Mouse (Mus musculus): ENCODE data around the gene Palm. TPM values are rescaled to one million over a fixed set of nuclear protein-coding genes. Genes with fewer than 3 reads are reported as not detected.
A peak's percentile ranks its signal among the peaks of the same experiment; 100 is the strongest.

Gene Palm
- polyA plus RNA-seq (2015; fragmentation: Nextera tagmentation; extraction: Ambion mirVana), result 56.8 and 58.0 TPM in 2 replicates

DNA sequence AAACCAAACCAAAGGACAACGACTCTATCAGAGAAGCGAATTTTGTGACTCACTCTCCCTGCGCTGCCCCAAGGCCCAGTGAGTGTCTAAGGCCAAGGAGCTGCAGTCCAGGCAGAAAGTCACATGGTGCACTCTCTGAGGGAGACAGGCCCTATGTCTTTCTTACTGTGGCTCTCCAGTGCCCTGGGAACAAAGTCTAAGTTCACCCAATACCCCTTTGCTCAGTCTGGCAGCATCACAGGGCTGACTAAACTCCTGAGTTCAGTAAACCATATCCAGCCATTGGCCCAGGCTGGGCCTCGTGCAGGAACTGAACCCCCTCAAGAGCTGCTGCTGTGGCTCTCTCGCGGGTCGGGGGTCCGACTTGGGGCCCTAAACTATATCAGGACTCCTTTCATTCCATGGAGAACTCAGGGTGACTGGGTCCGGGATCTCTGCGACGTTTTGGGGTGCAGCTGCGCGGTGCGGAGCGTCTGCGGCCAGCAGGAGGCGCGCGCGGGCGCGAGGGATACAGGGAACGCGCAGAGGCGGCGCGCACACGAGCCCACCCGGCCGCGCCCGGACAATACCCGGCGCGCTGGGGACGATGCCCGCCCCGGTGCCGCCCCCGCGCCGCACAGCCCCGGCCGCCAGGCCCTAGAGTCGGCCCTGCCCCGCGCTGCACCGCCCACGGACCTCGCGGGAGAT is at the start of gene Palm:
Gene Palm (plus strand): TSS at position 522 of the 687 bp plus-strand sequence.
- H3K27me3 ChIP-seq (ENCODE audit: control insufficient read depth, insufficient read depth, low read length), result no peaks in the 10 kb centered on the region
- ATAC-seq (ENCODE audit: insufficient read depth, low FRiP score), result peak; percentile 75
- peak within 1 kb of the TSS; percentile 91 for H3K4me3 ChIP-seq (replicated peaks; ENCODE audit: low read length)
- H3K36me3 ChIP-seq (ENCODE audit: control insufficient read depth, insufficient read depth, low read length), result no peaks in the 10 kb centered on the region
- peak within 1 kb of the TSS; percentile 97 for H3K9ac ChIP-seq (ENCODE audit: low read length)
- H3K4me2 ChIP-seq (ENCODE audit: low read depth, low read length), result peak within 1 kb of the TSS; percentile 82
- no peaks in the 10 kb centered on the region for H3K9me3 ChIP-seq (replicated peaks; ENCODE audit: control insufficient read depth, low read length)
- H3K4me1 ChIP-seq (ENCODE audit: control insufficient read depth, insufficient read depth, low read length), result peaks cover 18% of the 10 kb centered on the region
- peak within 1 kb of the TSS; percentile 81 for H3K27ac ChIP-seq (ENCODE audit: low read length)
- WGBS, result 8% methylated on average over 36 of the region's 51 CpGs

DNA sequence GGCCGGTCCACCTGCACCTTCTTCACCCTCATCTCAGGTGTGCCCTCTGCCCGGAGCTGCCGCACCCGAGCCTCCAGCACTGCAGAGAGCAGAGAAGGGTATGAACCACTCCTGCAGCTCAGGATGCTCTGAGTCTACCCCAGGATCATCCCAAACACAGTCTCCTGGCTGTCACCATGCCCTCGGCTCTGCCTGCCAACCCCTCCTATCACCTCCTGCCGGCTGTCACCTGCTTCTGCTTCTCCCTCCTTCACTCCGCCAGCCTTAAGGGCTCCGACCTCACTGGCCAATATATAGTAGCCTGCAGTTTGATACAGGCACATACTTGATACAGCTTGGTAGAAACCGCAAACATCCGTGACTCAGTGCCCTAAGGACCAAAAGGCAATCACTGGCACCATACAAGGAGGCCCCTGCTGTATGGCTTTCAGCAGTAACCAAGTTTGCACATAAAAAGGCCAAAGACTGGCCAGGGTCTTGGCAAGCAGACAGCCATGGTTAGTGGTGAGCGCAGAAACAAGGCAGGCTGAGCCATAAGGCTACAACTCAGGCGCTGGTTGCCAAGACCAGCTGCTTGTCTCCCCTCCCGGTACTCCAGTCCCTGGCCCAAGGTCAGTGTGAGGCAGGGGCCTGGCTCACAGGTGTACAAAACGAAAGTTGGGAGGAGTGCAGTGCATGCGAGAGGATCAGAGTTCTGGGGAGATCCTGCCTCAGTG is 49.6 kb upstream of the Palm start:
- Histone ChIP-seq H3K9me3 (replicated peaks; ENCODE audit: control insufficient read depth, low read length) (peaks cover 23% of the 10 kb centered on the region), H3K36me3 (ENCODE audit: control insufficient read depth, insufficient read depth, low read length) (peaks cover 38% of the 10 kb centered on the region), H3K27me3 (ENCODE audit: control insufficient read depth, insufficient read depth, low read length) (no peaks in the 10 kb centered on the region), H3K27ac (ENCODE audit: low read length) (no peak overlapping the region), H3K9ac (ENCODE audit: low read length) (no peak overlapping the region), H3K4me2 (ENCODE audit: low read depth, low read length) (no peak overlapping the region), H3K4me3 (replicated peaks; ENCODE audit: low read length) (no peak overlapping the region), H3K4me1 (ENCODE audit: control insufficient read depth, insufficient read depth, low read length) (peaks cover 8% of the 10 kb centered on the region)
- ATAC-seq (ENCODE audit: insufficient read depth, low FRiP score), result no peak
- 90% methylated on average over 15 of the region's 15 CpGs for WGBS

DNA sequence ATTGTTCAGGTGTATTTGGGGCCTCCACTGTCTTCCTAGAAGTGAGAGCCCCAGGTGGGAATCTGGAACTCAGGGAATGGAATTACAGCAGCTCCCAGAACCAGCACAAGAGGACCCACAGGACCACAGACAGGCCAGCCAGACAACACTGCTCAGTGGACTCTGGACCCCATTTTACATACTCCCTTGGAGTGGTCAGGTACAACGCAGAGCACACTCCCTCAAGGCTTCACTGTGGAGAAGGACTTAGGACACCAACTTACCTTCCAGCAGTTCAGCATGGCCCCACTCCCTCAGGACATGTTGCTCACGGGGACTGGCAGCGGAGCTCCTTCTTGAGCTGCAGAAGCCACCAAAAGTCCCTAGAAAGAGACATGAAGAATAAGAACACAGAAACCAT is 48.0 kb upstream of the Palm start:
- Histone ChIP-seq H3K9me3 (replicated peaks; ENCODE audit: control insufficient read depth, low read length) (peaks cover 7% of the 10 kb centered on the region; the same call in 1 of the 2 replicates), H3K9ac (ENCODE audit: low read length) (peak overlapping the region; percentile 48; the same call in 1 of the 2 replicates), H3K27ac (ENCODE audit: low read length) (no peak overlapping the region), H3K4me3 (replicated peaks; ENCODE audit: low read length) (peak overlapping the region; percentile 82), H3K4me2 (ENCODE audit: low read depth, low read length) (peak overlapping the region; percentile 77), H3K4me1 (ENCODE audit: control insufficient read depth, insufficient read depth, low read length) (peaks cover 8% of the 10 kb centered on the region), H3K27me3 (ENCODE audit: control insufficient read depth, insufficient read depth, low read length) (no peaks in the 10 kb centered on the region), H3K36me3 (ENCODE audit: control insufficient read depth, insufficient read depth, low read length) (peaks cover 22% of the 10 kb centered on the region)
- no peak for ATAC-seq (ENCODE audit: insufficient read depth, low FRiP score)
- WGBS, result 90% methylated on average over 3 of the region's 3 CpGs

DNA sequence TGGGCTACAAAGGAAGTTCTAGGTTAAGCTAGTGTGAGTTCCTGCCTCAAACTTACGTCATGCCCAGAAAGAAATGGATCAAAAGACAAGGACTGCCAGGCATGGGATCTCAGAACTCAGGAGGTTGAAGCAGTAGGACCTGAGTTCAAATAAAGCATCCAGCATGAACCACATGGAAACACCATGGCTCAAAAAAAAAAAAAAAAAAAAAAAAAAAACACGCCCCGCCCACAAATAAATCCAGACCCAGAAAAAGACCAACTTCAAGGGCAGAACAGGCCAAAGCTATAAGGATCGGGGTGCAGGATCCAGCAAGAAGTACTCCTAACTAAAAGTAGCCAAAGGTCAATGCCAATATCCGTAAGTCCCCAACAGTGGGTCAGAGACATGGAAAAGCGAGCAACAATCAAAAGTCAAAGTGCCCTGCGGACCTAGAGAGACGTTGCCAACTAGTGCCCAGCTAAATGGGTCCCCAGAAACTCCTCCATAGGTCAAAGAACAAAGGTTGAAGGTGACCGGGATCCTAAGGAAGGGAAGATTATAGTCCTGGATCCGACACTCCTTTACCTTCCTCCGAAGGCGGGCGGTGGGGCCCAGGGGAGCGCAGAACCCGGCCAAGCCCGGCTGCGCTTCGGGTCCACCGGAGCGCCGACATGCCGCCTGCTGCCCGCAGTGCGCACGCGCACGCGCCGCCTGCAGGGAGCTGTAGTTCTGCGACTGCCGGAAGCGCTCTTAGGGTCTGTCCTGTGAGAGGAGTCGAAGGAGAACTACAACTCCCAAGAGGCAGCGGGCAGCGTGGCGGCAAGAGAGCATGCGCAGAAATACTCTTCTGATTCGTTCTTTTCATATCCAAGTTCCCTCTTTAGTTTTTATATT is 47.2 kb upstream of the Palm start, which contains the start of gene Polrmt:
Gene Polrmt (minus strand): TSS at position 684 of the 876 bp plus-strand sequence.
- Histone ChIP-seq H3K27ac (ENCODE audit: low read length) (0 out of 2 replicates have a peak within 1 kb of the TSS, but pooled peaks have one; percentile 42), H3K9ac (ENCODE audit: low read length) (peak within 1 kb of the TSS; percentile 87), H3K36me3 (ENCODE audit: control insufficient read depth, insufficient read depth, low read length) (peaks cover 15% of the 10 kb centered on the region), H3K27me3 (ENCODE audit: control insufficient read depth, insufficient read depth, low read length) (no peaks in the 10 kb centered on the region), H3K4me2 (ENCODE audit: low read depth, low read length) (peak within 1 kb of the TSS; percentile 77), H3K9me3 (replicated peaks; ENCODE audit: control insufficient read depth, low read length) (no peaks in the 10 kb centered on the region), H3K4me1 (ENCODE audit: control insufficient read depth, insufficient read depth, low read length) (peaks cover 8% of the 10 kb centered on the region), H3K4me3 (replicated peaks; ENCODE audit: low read length) (peak within 1 kb of the TSS; percentile 82)
- ATAC-seq (ENCODE audit: insufficient read depth, low FRiP score), result peak; percentile 97
- 3% methylated on average over 38 of the region's 38 CpGs for WGBS

- Histone ChIP-seq H3K4me1 (ENCODE audit: control insufficient read depth, insufficient read depth, low read length) (peaks cover 8% of the 10 kb centered on the region), H3K4me3 (replicated peaks; ENCODE audit: low read length) (peak overlapping the region; percentile 82), H3K9ac (ENCODE audit: low read length) (peak overlapping the region; percentile 66), H3K27ac (ENCODE audit: low read length) (0 out of 2 replicates have a peak overlapping the region, but pooled peaks have one; percentile 42), H3K36me3 (ENCODE audit: control insufficient read depth, insufficient read depth, low read length) (peaks cover 9% of the 10 kb centered on the region), H3K4me2 (ENCODE audit: low read depth, low read length) (peak overlapping the region; percentile 58), H3K9me3 (replicated peaks; ENCODE audit: control insufficient read depth, low read length) (no peaks in the 10 kb centered on the region), H3K27me3 (ENCODE audit: control insufficient read depth, insufficient read depth, low read length) (no peaks in the 10 kb centered on the region)
- 20% methylated on average over 6 of the region's 6 CpGs for WGBS
- peak; percentile 68 for ATAC-seq (ENCODE audit: insufficient read depth, low FRiP score)
Observed at GRCm38 (mm10) chr10:79746774-79747151, 46.6 kb upstream of the Palm start.

DNA sequence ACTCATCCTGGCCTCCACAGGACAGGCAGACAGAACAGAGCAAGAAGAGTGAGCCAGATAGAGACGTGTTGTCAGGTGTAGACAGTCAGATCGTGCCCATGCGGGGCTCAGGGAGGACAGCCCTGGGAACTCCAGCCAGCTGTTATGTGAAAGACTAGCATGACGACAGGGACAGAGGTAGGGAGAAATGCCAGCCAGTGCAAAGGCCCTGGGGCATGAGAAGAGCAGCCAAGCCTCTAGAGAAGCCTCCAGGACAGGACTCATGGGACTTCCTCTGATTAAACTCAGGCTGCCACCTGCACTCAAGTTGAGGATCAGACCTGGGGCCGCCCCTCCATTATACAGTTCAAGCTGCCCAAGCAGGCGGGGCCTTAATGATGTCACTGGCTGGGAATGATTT is 44.9 kb upstream of the Palm start:
- Histone ChIP-seq H3K9me3 (replicated peaks; ENCODE audit: control insufficient read depth, low read length) (no peaks in the 10 kb centered on the region), H3K27me3 (ENCODE audit: control insufficient read depth, insufficient read depth, low read length) (no peaks in the 10 kb centered on the region), H3K4me2 (ENCODE audit: low read depth, low read length) (no peak overlapping the region), H3K9ac (ENCODE audit: low read length) (no peak overlapping the region), H3K4me3 (replicated peaks; ENCODE audit: low read length) (no peak overlapping the region), H3K4me1 (ENCODE audit: control insufficient read depth, insufficient read depth, low read length) (peaks cover 8% of the 10 kb centered on the region), H3K36me3 (ENCODE audit: control insufficient read depth, insufficient read depth, low read length) (0 out of 2 replicates have a peak, but pooled peaks cover 5% of the 10 kb centered on the region), H3K27ac (ENCODE audit: low read length) (no peak overlapping the region)
- WGBS, result 82% methylated on average over 6 of the region's 6 CpGs
- ATAC-seq (ENCODE audit: insufficient read depth, low FRiP score), result no peak

DNA sequence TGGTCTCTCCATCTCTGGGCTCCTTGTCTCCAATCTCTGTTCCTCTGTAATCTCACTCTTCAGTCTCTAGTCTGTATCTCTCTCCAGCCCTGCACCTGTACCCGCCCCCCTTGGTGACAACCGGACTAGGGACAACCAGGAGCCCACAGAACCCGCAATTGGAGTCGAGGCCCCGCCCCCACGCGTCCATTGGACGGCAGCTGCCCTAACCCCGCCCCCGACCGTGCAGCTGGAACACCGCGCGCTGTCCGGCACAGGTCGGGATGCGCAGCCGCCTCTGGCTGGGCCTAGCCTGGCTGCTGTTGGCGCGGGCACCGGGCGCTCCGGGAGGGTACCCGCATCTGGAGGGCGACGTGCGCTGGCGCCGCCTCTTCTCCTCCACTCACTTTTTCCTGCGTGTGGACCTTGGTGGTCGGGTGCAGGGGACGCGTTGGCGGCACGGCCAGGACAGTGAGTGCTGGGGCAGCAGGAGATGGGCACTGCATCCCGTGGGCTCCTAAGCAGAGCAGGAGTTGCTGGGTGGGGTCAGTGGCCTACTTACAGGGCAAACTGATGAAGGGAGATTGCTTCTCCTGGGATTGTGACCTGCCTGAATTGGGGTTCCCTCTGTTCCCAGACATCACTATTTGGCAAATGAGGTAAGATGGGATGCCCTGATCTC is 38.4 kb upstream of the Palm start, which contains the start of gene Fgf22:
Gene Fgf22 (plus strand): TSS at position 221 of the 661 bp plus-strand sequence.
- Histone ChIP-seq H3K9ac (ENCODE audit: low read length) (peak within 1 kb of the TSS; percentile 48; the same call in 1 of the 2 replicates), H3K36me3 (ENCODE audit: control insufficient read depth, insufficient read depth, low read length) (peaks cover 18% of the 10 kb centered on the region), H3K27ac (ENCODE audit: low read length) (no peak within 1 kb of the TSS), H3K4me2 (ENCODE audit: low read depth, low read length) (peak within 1 kb of the TSS; percentile 65), H3K27me3 (ENCODE audit: control insufficient read depth, insufficient read depth, low read length) (no peaks in the 10 kb centered on the region), H3K9me3 (replicated peaks; ENCODE audit: control insufficient read depth, low read length) (no peaks in the 10 kb centered on the region), H3K4me3 (replicated peaks; ENCODE audit: low read length) (peak within 1 kb of the TSS; percentile 29), H3K4me1 (ENCODE audit: control insufficient read depth, insufficient read depth, low read length) (peaks cover 2% of the 10 kb centered on the region; the same call in 1 of the 2 replicates)
- peak; percentile 84 for ATAC-seq (ENCODE audit: insufficient read depth, low FRiP score)
- WGBS, result 3% methylated on average over 36 of the region's 36 CpGs

DNA sequence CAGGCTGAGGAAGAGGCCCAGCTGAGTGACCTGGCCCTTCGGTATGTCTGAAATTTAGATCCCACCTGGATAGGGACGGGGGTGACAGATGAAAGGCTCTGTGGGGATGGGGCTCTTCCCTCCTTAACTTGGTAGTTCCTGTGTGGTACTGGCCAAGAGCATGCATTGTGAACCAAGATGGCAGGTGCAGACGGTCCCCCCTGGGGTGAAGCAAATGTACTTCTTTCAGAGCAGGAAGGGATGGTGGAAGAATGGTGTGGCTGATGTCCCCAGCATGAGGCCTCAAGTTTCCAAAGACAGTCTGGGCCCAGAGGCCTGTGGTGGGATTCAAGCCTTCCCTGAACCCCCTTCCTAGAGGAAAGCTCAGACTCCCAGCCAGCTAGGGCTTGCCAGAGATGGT is 37.5 kb upstream of the Palm start:
- H3K4me1 ChIP-seq (ENCODE audit: control insufficient read depth, insufficient read depth, low read length), result peaks cover 2% of the 10 kb centered on the region; the same call in 1 of the 2 replicates
- no peaks in the 10 kb centered on the region for H3K9me3 ChIP-seq (replicated peaks; ENCODE audit: control insufficient read depth, low read length)
- H3K27ac ChIP-seq (ENCODE audit: low read length), result no peak overlapping the region
- H3K4me3 ChIP-seq (replicated peaks; ENCODE audit: low read length), result no peak overlapping the region
- WGBS, result 74% methylated on average over 3 of the region's 3 CpGs
- no peak overlapping the region for H3K4me2 ChIP-seq (ENCODE audit: low read depth, low read length)
- H3K36me3 ChIP-seq (ENCODE audit: control insufficient read depth, insufficient read depth, low read length), result peaks cover 23% of the 10 kb centered on the region
- no peaks in the 10 kb centered on the region for H3K27me3 ChIP-seq (ENCODE audit: control insufficient read depth, insufficient read depth, low read length)
- H3K9ac ChIP-seq (ENCODE audit: low read length), result no peak overlapping the region
- no peak for ATAC-seq (ENCODE audit: insufficient read depth, low FRiP score)

Data from stomach, embryonic 16.5 days (tissue).